Mouse (Mus musculus) ES-E14 (cell line): ENCODE data around the gene Selenov. TPM values are rescaled to one million over a fixed set of nuclear protein-coding genes. Genes with fewer than 3 reads are reported as not detected.

Experiments
- DNase-seq: peaks from one replicate; pipeline ENCODE4 v3.0.0-alpha.2; 2013; ENCODE audit warnings: low read depth, low spot score
- H3K27ac ChIP-seq: 2 replicates; pipeline ENCODE4 v1.5.1; 2012; ENCODE audit warnings: low read depth, mild to moderate bottlenecking, low read length, moderate library complexity, mixed read lengths; ENCODE audit not compliant: poor library complexity, insufficient read depth, severe bottlenecking
- H3K36me3 ChIP-seq: 2 replicates; pipeline ENCODE4 v1.6.1; 2012; ENCODE audit warnings: mild to moderate bottlenecking, low read length, moderate library complexity, mixed read lengths; ENCODE audit not compliant: control insufficient read depth, poor library complexity, insufficient read depth, severe bottlenecking
- H3K4me1 ChIP-seq, 2 experiments: fragments of 150-350 bp in 1 of 2; sonication (generic) in 1 of 2; 2 replicates each; pipeline ENCODE4 v1.6.1; 2012; ENCODE audit warnings: low read length in 2 of 2, mild to moderate bottlenecking in 1 of 2, mixed read lengths in 1 of 2; ENCODE audit not compliant: control insufficient read depth in 2 of 2, insufficient read depth in 2 of 2, poor library complexity in 1 of 2
- H3K4me3 ChIP-seq, 2 experiments: fragments of 150-350 bp in 1 of 2; sonication (generic) in 1 of 2; 2 replicates each; pipeline ENCODE4 v1.5.1; 2012; ENCODE audit warnings: low read length in 2 of 2, low read depth in 1 of 2, mild to moderate bottlenecking in 1 of 2, mixed read lengths in 1 of 2; ENCODE audit not compliant: insufficient read depth in 1 of 2, poor library complexity in 1 of 2, severe bottlenecking in 1 of 2
- H3K9ac ChIP-seq: 2 replicates; pipeline ENCODE4 v1.6.1; 2012; ENCODE audit warnings: low read depth, mild to moderate bottlenecking, low read length, mixed read lengths; ENCODE audit not compliant: poor library complexity, insufficient read depth, severe bottlenecking
- H3K9me3 ChIP-seq: fragments of 150-350 bp; sonication (generic); 2 replicates; pipeline ENCODE4 v1.6.1; 2012; ENCODE audit warnings: low read depth, mild to moderate bottlenecking, low read length; ENCODE audit not compliant: control insufficient read depth, insufficient read depth
- CHD2 ChIP-seq: IDR thresholded peaks from 2 replicates; pipeline ENCODE4 v1.6.1; 2014; ENCODE audit warnings: mild to moderate bottlenecking, low read depth, low read length, inconsistent platforms
- HCFC1 ChIP-seq: IDR thresholded peaks from 2 replicates; pipeline ENCODE4 v1.6.1; 2012; ENCODE audit warnings: low read length, inconsistent platforms, borderline replicate concordance; ENCODE audit not compliant: insufficient read depth
- MAFK ChIP-seq: IDR thresholded peaks from 2 replicates; pipeline ENCODE4 v1.6.1; 2014; ENCODE audit warnings: mild to moderate bottlenecking, low read depth, low read length, inconsistent platforms; ENCODE audit not compliant: insufficient read depth
- ZC3H11A ChIP-seq: IDR thresholded peaks from 2 replicates; pipeline ENCODE4 v1.6.1; 2012; ENCODE audit warnings: low read depth, mild to moderate bottlenecking, inconsistent platforms, low read length, borderline replicate concordance
- ZNF384 ChIP-seq: IDR thresholded peaks from 2 replicates; pipeline ENCODE4 v1.6.1; 2012; ENCODE audit warnings: low read depth, low read length, inconsistent platforms
- in situ Hi-C, 2 experiments: fragments of 600-800 bp; cut with MboI; formaldehyde crosslinking; loops; one replicate each; pipeline ENCODE4 v1.15.1; 2025; ENCODE audit warnings: low sequenced_read_pairs in 2 of 2, inconsistent platforms in 1 of 2; ENCODE audit not compliant: unreplicated experiment in 2 of 2
- total RNA-seq: library from RNA; depleted of rRNA; stranded (reverse); fragments of 300-350 nt; gene quantifications from 2 replicates; pipeline ENCODE4 v1.2.3, GENCODE M21; 2012; rRNA removed

Selenov gene
- total RNA-seq = 0.16 and 0.58 TPM in 2 replicates

DNA sequence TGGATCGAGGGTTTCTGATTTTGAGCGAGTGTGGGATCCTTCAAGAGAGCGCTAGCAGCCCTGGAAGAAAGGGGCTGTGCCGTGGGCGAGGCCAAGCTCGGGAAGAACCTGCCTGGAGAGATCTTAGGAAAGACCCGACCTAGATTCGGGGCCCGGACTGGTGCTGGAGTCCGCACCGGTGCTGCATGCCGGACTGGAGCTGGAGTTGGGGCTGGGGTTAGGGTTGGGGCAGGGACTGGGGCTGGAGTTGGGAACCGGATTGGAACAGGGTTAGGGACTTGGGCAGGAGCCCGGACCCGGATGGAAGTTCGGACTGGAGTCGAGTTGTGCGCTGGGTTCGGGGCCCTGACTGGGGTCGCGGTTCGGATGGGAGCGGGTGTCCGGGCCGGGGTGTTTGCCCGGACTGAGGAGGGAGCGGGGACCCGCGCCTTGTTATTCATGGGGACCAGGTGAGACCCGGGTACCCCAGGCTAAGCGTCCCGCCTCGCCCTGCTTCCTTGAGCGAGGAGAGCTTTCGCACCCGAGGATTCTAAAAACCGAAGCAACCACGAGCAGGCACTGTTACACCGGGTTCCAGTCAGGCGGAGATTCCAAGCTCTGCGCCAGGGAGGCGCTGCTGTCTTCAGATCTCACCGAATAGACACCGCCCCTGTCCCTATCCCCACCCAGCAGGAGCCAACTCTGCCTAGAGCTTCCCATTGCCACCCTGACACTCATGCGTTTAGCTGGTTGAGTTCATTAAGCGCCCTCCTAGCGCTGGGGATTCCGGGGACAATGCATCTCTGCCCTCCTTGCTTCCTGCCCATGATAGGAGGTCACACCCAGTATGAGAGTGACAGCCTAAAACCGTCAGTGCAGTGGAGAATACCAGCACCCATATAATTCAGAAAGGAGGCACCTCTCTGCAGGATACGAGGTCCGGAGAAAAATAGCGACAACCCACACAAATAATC, at the start of gene Selenov:
Selenov (minus strand) TSS at position 549 of the 953 bp plus-strand sequence.
- peak within 1 kb of the TSS; percentile 73 for H3K9ac ChIP-seq

DNA sequence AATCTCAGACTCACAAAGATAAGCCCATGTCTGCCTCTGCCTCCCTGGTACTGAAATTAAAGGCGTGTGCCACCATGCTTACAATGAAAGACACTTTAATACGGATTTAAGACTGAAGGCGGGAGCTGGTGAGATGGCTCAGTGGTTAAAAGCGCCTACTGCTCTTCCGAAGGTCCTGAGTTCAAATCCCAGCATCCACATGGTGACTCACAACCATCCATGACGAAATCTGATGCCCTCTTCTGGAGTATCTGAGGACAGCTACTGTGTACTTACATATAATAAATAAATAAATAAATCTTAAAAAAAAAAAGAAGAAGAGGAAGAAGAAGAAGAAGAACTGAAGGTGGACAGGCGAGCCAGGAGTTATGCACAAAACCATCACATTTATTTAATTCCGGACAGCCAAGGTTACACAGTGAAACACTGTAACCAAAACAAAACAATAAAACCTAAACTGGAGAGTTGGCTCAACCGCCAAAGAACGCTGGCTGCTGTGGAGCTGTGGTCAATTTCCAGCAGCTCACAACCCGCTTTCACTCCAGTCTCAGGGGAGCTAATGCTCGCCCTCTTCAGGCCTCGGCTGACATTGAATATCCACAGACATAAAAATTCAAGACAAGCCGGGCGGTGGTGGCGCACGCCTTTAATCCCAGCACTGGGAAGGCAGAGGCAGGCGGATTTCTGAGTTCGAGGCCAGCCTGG, 48.4 kb upstream of the Selenov start:
- Histone ChIP-seq H3K27ac (peak overlapping the region; percentile 95; the same call in 1 of the 2 replicates), H3K4me3 (peak overlapping the region; percentile 66 to 87), H3K36me3 (peaks cover 10% of the 10 kb centered on the region; the same call in 1 of the 2 replicates), H3K9ac (peak overlapping the region; percentile 94; the same call in 1 of the 2 replicates), H3K9me3 (no peaks in the 10 kb centered on the region), H3K4me1 (peaks cover 0 to 12% of the 10 kb centered on the region in 2 experiments; a peak in 3 of 4 replicates)
- in situ Hi-C loops = no loop called here
- TF ChIP-seq HCFC1 = no peak
- no peak for TF ChIP-seq ZC3H11A
- no peak for TF ChIP-seq ZNF384
- TF ChIP-seq CHD2 = no peak
- no peak for TF ChIP-seq MAFK
- no peak for DNase-seq

More for the DNA sequence above, at the start of gene Selenov:
- DNase-seq = no peak
- Histone ChIP-seq H3K36me3 (no peaks in the 10 kb centered on the region), H3K27ac (no peak within 1 kb of the TSS), H3K9me3 (no peaks in the 10 kb centered on the region), H3K4me1 (peaks cover 0 to 5% of the 10 kb centered on the region in 2 experiments; a peak in 1 of 4 replicates), H3K4me3 (peak within 1 kb of the TSS; percentile 65 to 67)
- no peak for TF ChIP-seq ZC3H11A
- TF ChIP-seq ZNF384 = no peak
- no peak for TF ChIP-seq HCFC1
- TF ChIP-seq MAFK = no peak
- TF ChIP-seq CHD2 = no peak
- in situ Hi-C loops = no loop called here

DNA sequence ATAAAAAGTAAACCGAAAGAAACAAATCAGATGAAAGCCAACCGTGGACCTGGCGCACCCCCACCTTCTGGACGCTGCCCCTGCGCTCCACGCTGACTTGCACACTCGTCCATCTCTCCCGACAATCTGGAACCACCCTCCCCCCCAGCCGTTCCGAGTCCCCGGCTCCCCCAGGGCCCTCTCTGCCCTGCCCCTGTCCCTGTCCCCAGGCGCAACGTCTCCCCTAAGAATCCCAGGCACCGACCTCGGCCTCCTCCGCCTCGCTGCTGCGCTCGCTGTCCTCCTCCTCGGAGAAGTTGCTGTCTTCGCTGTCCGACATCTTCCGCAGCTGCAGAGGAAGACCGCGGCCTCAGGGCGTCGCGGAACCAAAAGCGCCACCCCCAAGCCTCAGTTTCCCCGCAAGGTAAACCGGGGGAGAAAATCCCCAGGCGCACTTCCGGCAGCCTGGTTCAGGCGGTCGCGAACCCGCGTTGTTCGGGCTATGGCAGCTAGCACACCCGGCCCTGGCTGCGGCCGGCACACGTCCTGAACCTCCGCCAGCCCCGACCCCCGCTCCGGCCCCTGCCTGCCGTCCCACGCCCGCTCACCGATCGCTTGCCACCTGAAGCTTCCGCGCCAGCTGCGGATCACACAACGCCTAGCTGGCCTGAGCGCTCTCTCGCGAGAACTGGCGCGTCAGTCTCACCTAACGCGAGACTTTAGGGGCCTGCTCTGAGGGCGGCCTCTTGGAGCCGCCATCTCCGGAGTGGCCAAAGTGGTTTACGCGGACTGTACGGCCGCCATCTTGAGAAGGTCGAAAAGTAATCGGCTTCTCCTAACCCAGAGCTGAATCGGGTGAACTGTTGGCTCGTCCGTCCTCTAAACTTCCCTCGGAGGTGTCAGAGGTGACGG, 47.4 kb upstream of the Selenov start, which contains the start of gene Supt5:
Supt5 (minus strand) TSS at position 639 of the 891 bp plus-strand sequence.
- Histone ChIP-seq H3K27ac (peak within 1 kb of the TSS; percentile 95), H3K4me1 (peaks cover 0 to 12% of the 10 kb centered on the region in 2 experiments; a peak in 3 of 4 replicates), H3K9ac (peak within 1 kb of the TSS; percentile 98), H3K4me3 (peak within 1 kb of the TSS; percentile 71 to 87), H3K9me3 (no peaks in the 10 kb centered on the region), H3K36me3 (peaks cover 10% of the 10 kb centered on the region; the same call in 1 of the 2 replicates)
- TF ChIP-seq HCFC1 (peak; percentile 90), ZNF384 (no peak), ZC3H11A (no peak), MAFK (no peak), CHD2 (peak; percentile 99)
- DNase-seq = peak; percentile 98
- in situ Hi-C loops = no loop called here

DNA sequence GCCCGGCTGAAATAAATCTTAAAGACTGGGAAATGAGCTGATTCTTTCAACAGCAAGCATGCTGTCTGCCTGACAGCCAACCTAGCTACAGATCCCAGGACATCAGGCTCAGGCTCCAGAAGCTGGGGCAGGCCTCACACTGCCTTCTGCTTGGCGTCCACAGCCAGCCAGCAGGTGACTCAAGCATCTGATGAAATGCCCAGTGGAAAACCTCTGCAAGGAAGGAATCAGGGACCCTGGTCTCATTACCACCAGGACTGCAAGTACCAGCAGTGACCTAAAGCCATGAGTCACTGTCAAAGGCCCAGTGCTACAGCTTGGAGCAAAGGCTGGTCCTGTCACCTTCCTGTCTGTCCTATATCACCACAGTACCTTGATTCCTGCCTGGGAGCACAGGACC, 44.5 kb upstream of the Selenov start:
- 0 out of 2 replicates have a peak overlapping the region, but pooled peaks have one; percentile 5 for H3K9ac ChIP-seq
- no peak overlapping the region for H3K27ac ChIP-seq
- peaks cover 23% of the 10 kb centered on the region for H3K36me3 ChIP-seq
- H3K9me3 ChIP-seq = no peaks in the 10 kb centered on the region
- H3K4me3 ChIP-seq = no peak overlapping the region
- DNase-seq = no peak
- in situ Hi-C loops = no loop called here
- peaks cover 0 to 6% of the 10 kb centered on the region in 2 experiments; a peak in 2 of 4 replicates for H3K4me1 ChIP-seq
- TF ChIP-seq ZNF384 (no peak), MAFK (no peak), HCFC1 (no peak), ZC3H11A (no peak), CHD2 (no peak)
